Mouse (Mus musculus): ENCODE measurements around the gene Pcdh7. TPM values are rescaled to one million over a fixed set of nuclear protein-coding genes. Genes with fewer than 3 reads are reported as not detected.

The Pcdh7 gene
- polyA plus RNA-seq, 1 experiment from 2014 or later, result 11.5 TPM

GRCm38 (mm10) chr5:57810641-57811040, 92.9 kb downstream of the Pcdh7 start:
- WGBS, result 15% methylated on average over 1 of the region's 1 CpGs
- no peaks in the 10 kb centered on the region for H3K9me3 ChIP-seq
- peaks cover 4% of the 10 kb centered on the region for H3K4me1 ChIP-seq (replicated peaks)
- no peaks in the 10 kb centered on the region for H3K36me3 ChIP-seq
- H3K9ac ChIP-seq (replicated peaks), result no peak overlapping the region
- H3K4me2 ChIP-seq, result no peak overlapping the region
- no peak overlapping the region for H3K4me3 ChIP-seq (replicated peaks)
- H3K27ac ChIP-seq, result no peak overlapping the region
- no peaks in the 10 kb centered on the region for H3K27me3 ChIP-seq
- no peak; the same call in 1 of the 2 replicates for ATAC-seq (ENCODE audit: insufficient number of reproducible peaks, insufficient read depth, low FRiP score, low TSS enrichment, low read depth)

DNA sequence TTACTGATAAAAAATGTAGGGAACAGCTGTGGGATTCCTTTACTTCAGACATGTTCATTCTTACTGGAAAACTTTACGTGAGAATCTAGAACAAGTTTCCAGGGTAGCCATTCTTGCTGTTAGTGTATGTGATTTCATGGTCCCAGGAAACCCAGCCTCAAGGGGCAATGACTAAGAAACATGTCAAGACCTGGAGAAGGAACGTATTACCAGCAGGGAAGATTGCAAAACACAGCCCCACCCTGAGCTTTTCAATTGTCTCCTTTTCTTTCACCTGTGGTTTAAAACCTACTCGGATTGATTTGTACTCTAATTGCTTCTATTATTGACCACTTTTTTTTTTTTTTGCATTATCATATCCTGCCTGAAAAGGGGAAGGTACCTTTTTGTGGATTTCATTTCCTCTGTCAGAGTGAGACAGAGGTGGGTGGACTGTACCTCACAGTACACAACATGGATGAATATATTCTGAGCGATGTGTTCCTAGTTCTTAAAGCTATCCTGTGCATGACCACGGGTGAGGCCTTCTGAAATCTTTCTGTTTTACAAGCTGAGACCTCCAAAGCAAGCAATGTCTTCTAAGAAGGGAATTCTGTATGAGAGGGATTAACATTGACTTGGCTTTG, 98.3 kb downstream of the Pcdh7 start:
- Histone ChIP-seq H3K4me1 (replicated peaks) (peaks cover under 1% of the 10 kb centered on the region; the same call in 1 of the 2 replicates), H3K4me2 (no peak overlapping the region), H3K9me3 (no peaks in the 10 kb centered on the region), H3K27me3 (no peaks in the 10 kb centered on the region), H3K27ac (no peak overlapping the region), H3K4me3 (replicated peaks) (no peak overlapping the region), H3K9ac (replicated peaks) (no peak overlapping the region), H3K36me3 (no peaks in the 10 kb centered on the region)
- 68% methylated on average over 5 of the region's 5 CpGs for WGBS
- no peak for ATAC-seq (ENCODE audit: insufficient number of reproducible peaks, insufficient read depth, low FRiP score, low TSS enrichment, low read depth)

GRCm38 (mm10) chr5:57819788-57820187, 102.0 kb downstream of the Pcdh7 start:
- Histone ChIP-seq H3K9ac (replicated peaks) (no peak overlapping the region), H3K36me3 (no peaks in the 10 kb centered on the region), H3K27me3 (no peaks in the 10 kb centered on the region), H3K4me3 (replicated peaks) (no peak overlapping the region), H3K9me3 (no peaks in the 10 kb centered on the region), H3K4me1 (replicated peaks) (peaks cover 3% of the 10 kb centered on the region; the same call in 1 of the 2 replicates), H3K4me2 (no peak overlapping the region), H3K27ac (no peak overlapping the region)
- no peak for ATAC-seq (ENCODE audit: insufficient number of reproducible peaks, insufficient read depth, low FRiP score, low TSS enrichment, low read depth)
- 62% methylated on average over 2 of the region's 2 CpGs for WGBS

GRCm38 (mm10) chr5:57821099-57821498, 103.3 kb downstream of the Pcdh7 start:
- no peak for ATAC-seq (ENCODE audit: insufficient number of reproducible peaks, insufficient read depth, low FRiP score, low TSS enrichment, low read depth)
- WGBS, result 86% methylated on average over 8 of the region's 8 CpGs
- Histone ChIP-seq H3K9ac (replicated peaks) (no peak overlapping the region), H3K27me3 (no peaks in the 10 kb centered on the region), H3K36me3 (no peaks in the 10 kb centered on the region), H3K4me3 (replicated peaks) (no peak overlapping the region), H3K4me1 (replicated peaks) (peaks cover 3% of the 10 kb centered on the region; the same call in 1 of the 2 replicates), H3K27ac (no peak overlapping the region), H3K9me3 (no peaks in the 10 kb centered on the region), H3K4me2 (no peak overlapping the region)

DNA sequence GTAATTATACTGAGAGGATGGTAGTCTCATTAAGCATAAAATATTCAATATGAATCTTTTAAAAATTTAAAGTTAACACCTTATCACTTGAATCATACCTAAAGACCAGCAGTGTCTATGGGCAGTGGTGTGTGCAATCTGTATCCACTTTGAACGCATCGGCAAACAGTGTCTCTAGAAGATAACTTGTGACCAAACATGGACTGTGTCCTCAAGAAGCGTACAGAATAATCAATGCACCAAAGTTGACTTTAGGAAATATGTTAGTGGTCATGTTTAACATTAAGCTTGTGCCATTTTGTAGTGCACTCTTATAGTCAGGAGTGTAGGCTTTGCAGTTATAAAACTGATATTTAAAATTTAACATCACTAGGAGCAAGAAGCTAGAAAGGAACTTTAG, 110.7 kb downstream of the Pcdh7 start:
- 93% methylated on average over 3 of the region's 3 CpGs for WGBS
- Histone ChIP-seq H3K4me1 (replicated peaks) (0 out of 2 replicates have a peak, but pooled peaks cover 4% of the 10 kb centered on the region), H3K9me3 (no peaks in the 10 kb centered on the region), H3K9ac (replicated peaks) (no peak overlapping the region), H3K36me3 (no peaks in the 10 kb centered on the region), H3K27me3 (no peaks in the 10 kb centered on the region), H3K27ac (no peak overlapping the region), H3K4me2 (no peak overlapping the region), H3K4me3 (replicated peaks) (no peak overlapping the region)
- ATAC-seq (ENCODE audit: insufficient number of reproducible peaks, insufficient read depth, low FRiP score, low TSS enrichment, low read depth), result no peak

DNA sequence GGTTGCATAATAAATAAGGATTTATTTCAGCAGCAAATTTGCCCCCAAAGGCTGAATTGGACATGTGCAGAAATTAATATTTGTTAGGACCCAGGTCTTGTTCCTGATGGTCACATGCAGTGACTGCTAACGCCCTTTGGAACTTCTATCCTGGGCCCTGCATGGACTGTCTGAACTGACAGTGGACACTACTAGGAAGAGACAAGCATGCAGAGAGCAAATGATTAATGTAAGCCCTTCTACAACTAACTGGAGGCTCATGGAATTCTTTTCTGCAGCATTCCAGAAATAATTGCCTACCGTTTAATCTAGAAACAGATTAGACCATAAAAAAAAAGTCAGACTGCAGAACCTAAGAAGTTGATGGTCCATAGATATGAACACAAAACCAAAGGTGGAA, 119.4 kb downstream of the Pcdh7 start:
- 45% methylated on average over 2 of the region's 2 CpGs for WGBS

GRCm38 (mm10) chr5:57841357-57842119, 123.8 kb downstream of the Pcdh7 start:
- Histone ChIP-seq H3K27ac (no peak overlapping the region), H3K9me3 (no peaks in the 10 kb centered on the region), H3K27me3 (no peaks in the 10 kb centered on the region), H3K36me3 (no peaks in the 10 kb centered on the region), H3K4me1 (replicated peaks) (peaks cover 4% of the 10 kb centered on the region; the same call in 1 of the 2 replicates), H3K4me3 (replicated peaks) (no peak overlapping the region), H3K9ac (replicated peaks) (no peak overlapping the region), H3K4me2 (no peak overlapping the region)
- ATAC-seq (ENCODE audit: insufficient number of reproducible peaks, insufficient read depth, low FRiP score, low TSS enrichment, low read depth), result no peak
- 66% methylated on average over 5 of the region's 5 CpGs for WGBS

More for the DNA sequence above, 119.4 kb downstream of the Pcdh7 start:
- Histone ChIP-seq H3K27ac (no peak overlapping the region), H3K36me3 (no peaks in the 10 kb centered on the region), H3K9me3 (no peaks in the 10 kb centered on the region), H3K9ac (replicated peaks) (no peak overlapping the region), H3K4me1 (replicated peaks) (peaks cover 4% of the 10 kb centered on the region; the same call in 1 of the 2 replicates), H3K4me2 (no peak overlapping the region), H3K4me3 (replicated peaks) (no peak overlapping the region), H3K27me3 (no peaks in the 10 kb centered on the region)
- no peak for ATAC-seq (ENCODE audit: insufficient number of reproducible peaks, insufficient read depth, low FRiP score, low TSS enrichment, low read depth)

- Histone ChIP-seq H3K4me1 (replicated peaks) (no peaks in the 10 kb centered on the region), H3K4me2 (no peak overlapping the region), H3K9me3 (no peaks in the 10 kb centered on the region), H3K27me3 (no peaks in the 10 kb centered on the region), H3K9ac (replicated peaks) (no peak overlapping the region), H3K27ac (no peak overlapping the region), H3K36me3 (no peaks in the 10 kb centered on the region), H3K4me3 (replicated peaks) (no peak overlapping the region)
- 40% methylated on average over 3 of the region's 3 CpGs for WGBS
- no peak for ATAC-seq (ENCODE audit: insufficient number of reproducible peaks, insufficient read depth, low FRiP score, low TSS enrichment, low read depth)
These were observed 129.7 kb downstream of the Pcdh7 start for GRCm38 (mm10) chr5:57847500-57847899.

DNA sequence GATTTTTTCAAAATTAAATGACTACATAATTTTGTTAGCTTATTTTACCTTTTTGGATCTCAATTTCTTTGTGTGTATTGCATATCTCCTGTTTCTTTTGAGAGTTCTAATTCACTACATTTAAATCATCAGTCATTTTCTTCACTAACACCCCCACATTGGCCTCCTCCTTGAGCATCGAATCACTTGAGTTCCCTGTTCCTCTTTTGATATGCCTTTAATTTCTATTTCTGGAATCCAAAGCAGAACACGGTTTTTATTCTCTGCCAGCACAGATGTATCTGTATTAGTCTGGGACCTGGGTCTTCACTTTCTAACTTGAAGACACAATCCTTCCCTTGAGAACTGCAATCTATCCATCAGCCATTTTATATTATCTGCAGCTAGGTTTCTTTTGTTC, 132.3 kb downstream of the Pcdh7 start:
- Histone ChIP-seq H3K4me2 (no peak overlapping the region), H3K27me3 (no peaks in the 10 kb centered on the region), H3K36me3 (no peaks in the 10 kb centered on the region), H3K9ac (replicated peaks) (no peak overlapping the region), H3K4me1 (replicated peaks) (0 out of 2 replicates have a peak, but pooled peaks cover 1% of the 10 kb centered on the region), H3K27ac (no peak overlapping the region), H3K9me3 (no peaks in the 10 kb centered on the region), H3K4me3 (replicated peaks) (no peak overlapping the region)
- no peak for ATAC-seq (ENCODE audit: insufficient number of reproducible peaks, insufficient read depth, low FRiP score, low TSS enrichment, low read depth)
- WGBS, result 87% methylated on average over 2 of the region's 2 CpGs

- Histone ChIP-seq H3K27ac (0 out of 2 replicates have a peak overlapping the region, but pooled peaks have one; percentile 31), H3K4me2 (peak overlapping the region; percentile 30; the same call in 1 of the 2 replicates), H3K9me3 (no peaks in the 10 kb centered on the region), H3K4me3 (replicated peaks) (no peak overlapping the region), H3K36me3 (no peaks in the 10 kb centered on the region), H3K9ac (replicated peaks) (no peak overlapping the region), H3K4me1 (replicated peaks) (peaks cover 12% of the 10 kb centered on the region), H3K27me3 (no peaks in the 10 kb centered on the region)
- whole genome bisulfite sequencing, result 14% methylated on average over 3 of the region's 3 CpGs
- no peak; the same call in 1 of the 2 replicates for ATAC-seq (ENCODE audit: insufficient number of reproducible peaks, insufficient read depth, low FRiP score, low TSS enrichment, low read depth)
These were observed 139.5 kb downstream of the Pcdh7 start for GRCm38 (mm10) chr5:57857316-57857715.

DNA sequence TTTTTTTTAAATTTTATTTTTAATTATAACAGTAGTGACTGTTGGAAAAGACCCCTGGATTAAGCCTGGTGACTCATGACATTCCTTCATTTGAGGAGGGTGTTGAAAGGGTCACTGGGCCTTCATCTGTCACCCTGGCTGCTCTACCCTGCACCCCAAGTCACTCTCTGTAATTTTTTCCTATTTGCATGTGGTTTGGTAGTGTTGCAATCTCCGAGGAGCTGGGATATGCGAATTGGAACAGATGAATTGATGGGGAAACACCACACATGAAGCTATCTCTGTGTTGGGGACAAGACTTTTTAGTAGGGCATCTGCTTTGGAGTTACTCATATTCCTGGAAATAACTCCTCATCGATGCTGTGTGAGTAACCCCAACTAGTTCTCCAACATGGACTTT, 146.5 kb downstream of the Pcdh7 start:
- no peaks in the 10 kb centered on the region for H3K36me3 ChIP-seq
- H3K27me3 ChIP-seq, result no peaks in the 10 kb centered on the region
- no peak overlapping the region for H3K4me2 ChIP-seq
- no peak overlapping the region for H3K27ac ChIP-seq
- H3K4me3 ChIP-seq (replicated peaks), result no peak overlapping the region
- no peak overlapping the region for H3K9ac ChIP-seq (replicated peaks)
- H3K4me1 ChIP-seq (replicated peaks), result peaks cover 12% of the 10 kb centered on the region
- H3K9me3 ChIP-seq, result no peaks in the 10 kb centered on the region
- 84% methylated on average over 3 of the region's 3 CpGs for WGBS
- no peak for ATAC-seq (ENCODE audit: insufficient number of reproducible peaks, insufficient read depth, low FRiP score, low TSS enrichment, low read depth)

Data from limb, embryonic 12.5 days (tissue).